Mouse (Mus musculus): ENCODE measurements around the gene Fgd2. TPM values are rescaled to one million over a fixed set of nuclear protein-coding genes. Genes with fewer than 3 reads are reported as not detected.

The Fgd2 gene
- total RNA-seq, 2 experiments from 2014 or later = 5.4 to 7.4 TPM

DNA sequence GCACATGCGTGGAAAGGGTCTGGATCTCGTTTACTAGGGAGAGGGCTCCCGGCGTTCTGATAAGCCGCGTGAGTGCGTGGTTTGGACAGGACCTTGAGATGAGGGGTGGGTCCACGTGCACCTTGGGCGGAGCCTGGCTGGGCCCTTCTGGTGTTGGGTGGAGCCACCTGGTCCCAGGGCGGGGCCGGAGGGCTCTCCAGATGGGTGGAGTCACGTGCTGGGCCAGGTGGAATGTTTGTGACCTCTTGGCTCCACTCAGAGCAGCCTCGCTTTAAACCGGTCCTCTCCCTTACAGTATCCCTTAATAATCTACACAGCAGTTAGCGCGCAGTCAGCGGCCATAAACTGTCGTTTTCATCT is 38.1 kb upstream of the Fgd2 start:
- Histone ChIP-seq H3K4me3 (no peak overlapping the region), H3K27ac (no peak overlapping the region)
- no peak for DNase-seq (ENCODE audit: extremely low spot score in 1 of 2, low spot score in 2 of 2)
- no peak for TF ChIP-seq CTCF (IDR thresholded peaks at IDR 0.05)
- intact Hi-C loops (cut with DNase I) = no loop called here

- no peak overlapping the region for H3K27ac ChIP-seq
- TF ChIP-seq CTCF (IDR thresholded peaks at IDR 0.05) = no peak
- no peak for DNase-seq (ENCODE audit: extremely low spot score in 1 of 2, low spot score in 2 of 2)
- intact Hi-C loops (cut with DNase I) = no loop called here
- H3K4me3 ChIP-seq = no peak overlapping the region
These were observed 37.1 kb upstream of the Fgd2 start for GRCm38 (mm10) chr17:29323625-29324024.

- intact Hi-C loops (cut with DNase I) = no loop called here
- no peak for TF ChIP-seq CTCF (IDR thresholded peaks at IDR 0.05)
- Histone ChIP-seq H3K4me3 (no peak overlapping the region), H3K27ac (no peak overlapping the region)
- no peak for DNase-seq (ENCODE audit: extremely low spot score in 1 of 2, low spot score in 2 of 2)
These were observed 34.9 kb upstream of the Fgd2 start for GRCm38 (mm10) chr17:29325831-29326230.

DNA sequence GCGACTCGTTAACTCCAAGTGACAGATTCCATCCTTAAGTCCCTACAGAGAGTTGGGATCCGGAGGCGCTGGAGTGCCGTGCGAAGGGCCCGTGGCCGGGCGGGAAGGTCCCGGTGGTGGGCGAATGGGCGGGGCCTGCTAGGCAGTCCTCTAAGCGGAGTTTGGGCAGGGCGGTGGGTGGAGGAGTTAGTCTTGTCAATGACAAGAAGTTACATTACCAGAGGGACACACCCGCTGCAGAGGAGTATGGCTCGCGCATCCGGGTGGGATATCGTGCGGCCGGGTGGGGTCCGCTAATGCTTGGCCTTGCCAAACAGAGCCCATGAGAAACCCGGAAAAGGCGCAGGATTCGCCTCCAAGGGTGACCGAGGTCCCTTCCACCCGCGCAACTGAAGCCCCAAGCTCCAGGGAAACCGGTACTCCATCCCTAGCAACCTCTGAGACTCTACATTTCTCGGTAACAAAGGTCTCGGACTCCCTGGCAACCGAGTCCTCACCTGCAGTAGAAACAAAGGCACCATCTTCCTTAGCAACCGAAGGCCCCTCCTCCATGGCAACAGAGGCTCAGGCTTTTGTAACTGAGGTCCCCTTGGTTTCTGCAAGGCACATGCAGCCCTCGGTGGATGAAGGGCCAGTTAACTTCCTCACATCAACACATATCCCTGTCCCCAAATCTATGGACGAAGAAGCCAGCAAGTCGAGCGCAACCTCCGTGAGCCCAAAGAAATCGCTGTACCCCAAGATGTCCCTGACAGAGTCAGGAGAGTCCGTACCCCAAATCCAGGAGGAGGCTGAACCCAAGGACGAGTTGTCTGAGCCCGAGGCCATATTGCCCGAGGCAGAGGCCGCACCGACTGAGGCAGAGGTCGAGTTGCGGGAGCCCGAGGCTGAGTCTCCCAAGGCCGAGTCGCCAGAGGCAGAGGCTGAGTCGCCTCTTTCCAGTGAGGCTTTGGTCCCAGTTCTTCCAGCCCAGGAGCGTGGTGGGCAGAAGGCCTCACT is 33.9 kb upstream of the Fgd2 start:
- no peak for DNase-seq (ENCODE audit: extremely low spot score in 1 of 2, low spot score in 2 of 2)
- Histone ChIP-seq H3K27ac (peak overlapping the region; percentile 6; the same call in 1 of the 2 replicates), H3K4me3 (no peak overlapping the region)
- intact Hi-C loops (cut with DNase I) = no loop called here
- TF ChIP-seq CTCF (IDR thresholded peaks at IDR 0.05) = no peak

GRCm38 (mm10) chr17:29327691-29328090 is 33.0 kb upstream of the Fgd2 start:
- Histone ChIP-seq H3K27ac (no peak overlapping the region), H3K4me3 (no peak overlapping the region)
- intact Hi-C loops (cut with DNase I) = no loop called here
- no peak for DNase-seq (ENCODE audit: extremely low spot score in 1 of 2, low spot score in 2 of 2)
- TF ChIP-seq CTCF (IDR thresholded peaks at IDR 0.05) = no peak

GRCm38 (mm10) chr17:29330221-29330620 is 30.5 kb upstream of the Fgd2 start:
- TF ChIP-seq CTCF (IDR thresholded peaks at IDR 0.05) = no peak
- DNase-seq (ENCODE audit: extremely low spot score in 1 of 2, low spot score in 2 of 2) = no peak
- intact Hi-C loops (cut with DNase I) = no loop called here
- H3K4me3 ChIP-seq = no peak overlapping the region
- no peak overlapping the region for H3K27ac ChIP-seq

GRCm38 (mm10) chr17:29330671-29331410 is 29.9 kb upstream of the Fgd2 start:
- intact Hi-C loops (cut with DNase I) = no loop called here
- no peak overlapping the region for H3K27ac ChIP-seq
- H3K4me3 ChIP-seq = no peak overlapping the region
- no peak for DNase-seq (ENCODE audit: extremely low spot score in 1 of 2, low spot score in 2 of 2)
- TF ChIP-seq CTCF (IDR thresholded peaks at IDR 0.05) = no peak; the same call in 1 of the 2 replicates

DNA sequence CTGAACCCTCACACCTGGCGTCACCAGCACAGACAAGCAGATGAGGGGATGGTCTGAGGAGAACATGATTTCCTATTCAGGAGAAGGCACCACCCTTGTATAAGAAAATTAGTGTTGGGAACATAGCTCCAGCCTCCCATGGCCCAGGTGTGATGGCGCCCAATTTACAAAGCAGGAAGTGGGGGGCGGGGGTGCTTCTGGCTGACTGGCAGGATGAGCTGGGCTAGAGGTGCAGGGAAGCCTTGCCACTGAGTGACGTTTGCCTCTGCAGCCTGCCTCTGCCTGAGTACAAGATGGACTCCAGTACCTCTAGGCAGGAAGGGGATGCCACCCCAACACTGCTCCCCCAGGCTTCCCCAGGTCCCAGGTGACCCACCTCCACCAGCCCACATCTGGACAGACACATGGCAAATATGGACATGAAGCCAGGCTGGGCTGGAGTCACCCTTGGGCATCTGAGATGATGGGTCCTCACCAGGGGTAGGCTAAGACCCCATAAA is 28.5 kb upstream of the Fgd2 start:
- H3K4me3 ChIP-seq = no peak overlapping the region
- H3K27ac ChIP-seq = no peak overlapping the region
- intact Hi-C loops (cut with DNase I) = no loop called here
- TF ChIP-seq CTCF (IDR thresholded peaks at IDR 0.05) = no peak
- DNase-seq (ENCODE audit: extremely low spot score in 1 of 2, low spot score in 2 of 2) = no peak

GRCm38 (mm10) chr17:29336266-29336990 is 24.3 kb upstream of the Fgd2 start:
- Histone ChIP-seq H3K4me3 (no peak overlapping the region), H3K27ac (no peak overlapping the region)
- intact Hi-C loops (cut with DNase I) = no loop called here
- no peak for TF ChIP-seq CTCF (IDR thresholded peaks at IDR 0.05)
- DNase-seq (ENCODE audit: extremely low spot score in 1 of 2, low spot score in 2 of 2) = no peak

GRCm38 (mm10) chr17:29337979-29338823 is 22.5 kb upstream of the Fgd2 start:
- Histone ChIP-seq H3K27ac (peak overlapping the region; percentile 59), H3K4me3 (no peak overlapping the region)
- intact Hi-C loops (cut with DNase I) = no loop called here
- DNase-seq (ENCODE audit: extremely low spot score in 1 of 2, low spot score in 2 of 2) = no peak
- no peak for TF ChIP-seq CTCF (IDR thresholded peaks at IDR 0.05)
